Mouse (Mus musculus) CH12.LX (cell line): Measurements from ENCODE around the gene Fam198b. TPM values are rescaled to one million over a fixed set of nuclear protein-coding genes. Genes with fewer than 3 reads are reported as not detected.

Experiments
- DNase-seq: peaks from one replicate; pipeline ENCODE4 v3.0.0-alpha.2; 2013; ENCODE audit errors: extremely low read depth
- H3K27ac ChIP-seq: 2 replicates; pipeline ENCODE4 v1.5.1; 2012; ENCODE audit warnings: low read depth, mild to moderate bottlenecking, control low read depth, moderate library complexity; ENCODE audit not compliant: insufficient read depth
- H3K27me3 ChIP-seq: replicated peaks from 2 replicates; pipeline ENCODE3; 2012; ENCODE audit warnings: inconsistent platforms
- H3K36me3 ChIP-seq, 2 experiments: replicated peaks in 1 of 2; 2 replicates each; pipeline versions ENCODE3 to v1.6.1; 2012; ENCODE audit warnings: inconsistent platforms in 1 of 2, low read length in 1 of 2, mild to moderate bottlenecking in 1 of 2, mixed read lengths in 1 of 2, moderate library complexity in 1 of 2; ENCODE audit not compliant: control insufficient read depth in 1 of 2, insufficient read depth in 1 of 2
- H3K4me1 ChIP-seq, 2 experiments: 2 replicates each; pipeline ENCODE4 v1.6.1; 2012; ENCODE audit warnings: inconsistent platforms in 1 of 2, moderate library complexity in 1 of 2; ENCODE audit not compliant: insufficient read depth in 2 of 2, control insufficient read depth in 1 of 2
- H3K4me2 ChIP-seq: 2 replicates; pipeline ENCODE4 v1.6.1; 2012; ENCODE audit warnings: low read depth, mild to moderate bottlenecking, control low read depth; ENCODE audit not compliant: poor library complexity, insufficient read depth, severe bottlenecking
- H3K4me3 ChIP-seq, 3 experiments: fragments of 150-350 bp in 1 of 3; sonication (generic) in 1 of 3; replicated peaks in 1 of 3; 2 replicates each; pipeline versions ENCODE3 to v1.5.1; 2011 to 2012; ENCODE audit warnings: low read depth in 2 of 3, low read length in 2 of 3, mild to moderate bottlenecking in 2 of 3, moderate library complexity in 2 of 3, control low read depth in 1 of 3, improper control_type of control experiment in 1 of 3, inconsistent platforms in 1 of 3, mixed read lengths in 1 of 3; ENCODE audit not compliant: poor library complexity in 1 of 3
- H3K79me2 ChIP-seq: replicated peaks from 2 replicates; pipeline ENCODE4 v1.6.1; 2012; ENCODE audit warnings: mild to moderate bottlenecking, moderate library complexity; ENCODE audit not compliant: control insufficient read depth, poor library complexity, insufficient read depth, severe bottlenecking; ENCODE audit errors: extremely low read depth
- H3K9ac ChIP-seq: 2 replicates; pipeline ENCODE4 v1.6.1; 2012; ENCODE audit warnings: low read depth, mild to moderate bottlenecking, control low read depth, moderate library complexity; ENCODE audit not compliant: insufficient read depth
- H3K9me3 ChIP-seq: replicated peaks from 2 replicates; pipeline ENCODE3; 2012; ENCODE audit warnings: low read length, inconsistent platforms, mixed read lengths
- BHLHE40 ChIP-seq: IDR thresholded peaks from 2 replicates; pipeline ENCODE4 v1.6.1; 2011; ENCODE audit warnings: mild to moderate bottlenecking, low read depth, low read length, improper control_type of control experiment
- CHD1 ChIP-seq: IDR thresholded peaks from 2 replicates; pipeline ENCODE4 v1.6.1; 2012; ENCODE audit warnings: low read depth, low read length, improper control_type of control experiment, inconsistent platforms
- CHD2 ChIP-seq: IDR thresholded peaks from 2 replicates; pipeline ENCODE4 v1.6.1; 2011; ENCODE audit warnings: low read length, improper control_type of control experiment
- E2F4 ChIP-seq: IDR thresholded peaks from 2 replicates; pipeline ENCODE4 v1.6.1; 2011; ENCODE audit warnings: low read depth, low read length, improper control_type of control experiment; ENCODE audit not compliant: insufficient replicate concordance
- EP300 ChIP-seq: IDR thresholded peaks from 2 replicates; pipeline ENCODE4 v1.6.1; 2011; ENCODE audit warnings: low read length, improper control_type of control experiment
- ETS1 ChIP-seq: conservative IDR thresholded peaks from 2 replicates; pipeline ENCODE4 v1.6.1; 2012; ENCODE audit warnings: low read depth, mild to moderate bottlenecking, inconsistent platforms, low read length, improper control_type of control experiment, moderate library complexity
- GABPA ChIP-seq: IDR thresholded peaks from 2 replicates; pipeline ENCODE4 v1.6.1; 2012; ENCODE audit warnings: low read depth, low read length, improper control_type of control experiment, inconsistent platforms; ENCODE audit not compliant: insufficient replicate concordance
- HCFC1 ChIP-seq: IDR thresholded peaks from 2 replicates; pipeline ENCODE4 v1.6.1; 2012; ENCODE audit warnings: low read depth, mild to moderate bottlenecking, inconsistent platforms, low read length, improper control_type of control experiment
- IRF4 ChIP-seq: IDR thresholded peaks from 2 replicates; pipeline ENCODE4 v1.6.1; 2014; ENCODE audit warnings: low read depth, mild to moderate bottlenecking, inconsistent platforms, low read length, improper control_type of control experiment
- JUN ChIP-seq: IDR thresholded peaks from 2 replicates; pipeline ENCODE4 v1.6.1; 2011; ENCODE audit warnings: low read depth, mild to moderate bottlenecking, low read length, improper control_type of control experiment, moderate library complexity; ENCODE audit not compliant: insufficient read depth
- MAX ChIP-seq: IDR thresholded peaks from 2 replicates; pipeline ENCODE4 v1.6.1; 2011; ENCODE audit warnings: low read length, improper control_type of control experiment
- MEF2A ChIP-seq: IDR thresholded peaks from 2 replicates; pipeline ENCODE4 v1.6.1; 2014; ENCODE audit warnings: low read depth, mild to moderate bottlenecking, inconsistent platforms, low read length, improper control_type of control experiment, borderline replicate concordance
- MXI1 ChIP-seq: IDR thresholded peaks from 2 replicates; pipeline ENCODE4 v1.6.1; 2011; ENCODE audit warnings: mild to moderate bottlenecking, low read depth, low read length, improper control_type of control experiment
- MYC ChIP-seq: IDR thresholded peaks from 2 replicates; pipeline ENCODE4 v1.6.1; 2011; ENCODE audit warnings: low read depth, mild to moderate bottlenecking, improper control_type of control experiment, low read length
- NELFE ChIP-seq: IDR thresholded peaks from 2 replicates; pipeline ENCODE4 v1.6.1; 2011; ENCODE audit warnings: low read depth, low read length, improper control_type of control experiment
- PAX5 ChIP-seq: IDR thresholded peaks from 2 replicates; pipeline ENCODE4 v1.6.1; 2012; ENCODE audit warnings: low read length, inconsistent platforms, mixed read lengths
- POLR2A ChIP-seq: IDR thresholded peaks from 2 replicates; pipeline ENCODE4 v1.6.1; 2011; ENCODE audit warnings: low read depth, mild to moderate bottlenecking, improper control_type of control experiment, low read length
- RAD21 ChIP-seq: IDR thresholded peaks from 2 replicates; pipeline ENCODE4 v1.6.1; 2011; ENCODE audit warnings: low read depth, mild to moderate bottlenecking, low read length, improper control_type of control experiment, moderate library complexity
- SIN3A ChIP-seq: IDR thresholded peaks from 2 replicates; pipeline ENCODE4 v1.6.1; 2012; ENCODE audit warnings: low read length, improper control_type of control experiment, inconsistent platforms
- TBP ChIP-seq: conservative IDR thresholded peaks from 2 replicates; pipeline ENCODE4 v1.6.1; 2011; ENCODE audit warnings: low read depth, low read length, improper control_type of control experiment
- UBTF ChIP-seq: IDR thresholded peaks from 2 replicates; pipeline ENCODE4 v1.6.1; 2012; ENCODE audit warnings: low read depth, mild to moderate bottlenecking, inconsistent platforms, low read length, improper control_type of control experiment, moderate library complexity
- ZC3H11A ChIP-seq: IDR thresholded peaks from 2 replicates; pipeline ENCODE4 v1.6.1; 2012; ENCODE audit warnings: low read depth, mild to moderate bottlenecking, inconsistent platforms, low read length, improper control_type of control experiment
- ZKSCAN1 ChIP-seq: IDR thresholded peaks from 2 replicates; pipeline ENCODE4 v1.6.1; 2012; ENCODE audit warnings: low read depth, inconsistent platforms, low read length, improper control_type of control experiment, borderline replicate concordance
- dilution Hi-C: fragments of 300-500 bp; cut with MboI; formaldehyde crosslinking; loops from 2 replicates; pipeline ENCODE4 v1.14.3; 2020; ENCODE audit warnings: low sequenced_read_pairs; ENCODE audit not compliant: extremely low pct_unique_long_range_greater_than_20kb, extremely low pct_ligation_motif_present
- in situ Hi-C: fragments of 300-500 bp; cut with MboI; formaldehyde crosslinking; loops from 3 replicates; pipeline ENCODE4 v1.14.3; 2019; ENCODE audit warnings: low sequenced_read_pairs, low pct_ligation_motif_present, low pct_unique_long_range_greater_than_20kb, mixed read lengths
- polyA plus RNA-seq: library from polyadenylated mRNA; unstranded; fragments of >175 nt; gene quantifications from 2 replicates; pipeline ENCODE4 v1.2.1, GENCODE M21; 2012; ENCODE audit warnings: low read depth; ENCODE audit not compliant: insufficient read length
- total RNA-seq, 2 experiments: library from RNA; depleted of rRNA; stranded (reverse); fragments of 300-350 nt in 1 of 2; fragments of >200 nt in 1 of 2; gene quantifications; 2 replicates each; pipeline ENCODE4 v1.2.3; 2012 to 2014

Gene Fam198b
- total and polyA plus RNA-seq, 3 experiments: 1.2 to 8.5 (median 4.0) TPM

DNA sequence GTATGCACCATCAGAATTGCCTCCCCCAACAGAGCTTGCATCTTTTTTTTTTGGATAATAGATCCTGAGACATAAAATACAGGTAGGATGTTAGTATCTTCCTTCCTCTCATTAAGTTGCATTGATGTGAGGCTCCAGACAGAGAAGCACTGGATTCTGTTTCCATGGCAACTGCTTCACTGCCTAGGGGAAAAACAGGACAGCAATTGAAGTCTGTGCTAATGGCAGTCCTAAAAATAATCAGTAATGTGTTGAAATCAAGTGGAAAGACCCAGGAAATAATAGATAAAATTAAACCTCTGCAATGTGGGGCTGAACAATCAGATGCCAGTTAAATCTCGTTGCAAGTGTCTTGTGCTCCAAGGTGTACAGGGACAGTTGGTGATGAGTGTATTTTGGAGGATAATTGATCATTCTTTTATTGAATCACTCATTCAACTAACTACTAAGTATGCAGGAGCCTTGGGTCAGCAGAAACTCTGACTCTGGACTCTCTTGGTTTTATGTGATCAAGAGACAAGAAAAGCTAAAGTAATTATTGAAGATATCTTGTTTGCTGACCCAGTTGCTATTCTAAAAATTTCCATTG is 17.1 kb upstream of the Fam198b start:
- in situ Hi-C loops: no loop called here
- Histone ChIP-seq H3K4me2 (no peak overlapping the region), H3K27me3 (no peaks in the 10 kb centered on the region), H3K36me3 (no peaks in the 10 kb centered on the region), H3K4me1 (no peaks in the 10 kb centered on the region), H3K9me3 (no peaks in the 10 kb centered on the region), H3K27ac (no peak overlapping the region), H3K4me3 (no peak overlapping the region), H3K79me2 (no peaks in the 10 kb centered on the region), H3K9ac (no peak overlapping the region)
- no peak for DNase-seq
- no peak for TF ChIP-seq NELFE
- no peak for TF ChIP-seq HCFC1
- no peak for TF ChIP-seq CHD2
- TF ChIP-seq POLR2A: no peak
- no peak for TF ChIP-seq MYC
- no peak for TF ChIP-seq IRF4
- TF ChIP-seq PAX5: no peak
- no peak for TF ChIP-seq ZKSCAN1
- no peak for TF ChIP-seq TBP
- no peak for TF ChIP-seq MXI1
- dilution Hi-C loops: no loop called here

DNA sequence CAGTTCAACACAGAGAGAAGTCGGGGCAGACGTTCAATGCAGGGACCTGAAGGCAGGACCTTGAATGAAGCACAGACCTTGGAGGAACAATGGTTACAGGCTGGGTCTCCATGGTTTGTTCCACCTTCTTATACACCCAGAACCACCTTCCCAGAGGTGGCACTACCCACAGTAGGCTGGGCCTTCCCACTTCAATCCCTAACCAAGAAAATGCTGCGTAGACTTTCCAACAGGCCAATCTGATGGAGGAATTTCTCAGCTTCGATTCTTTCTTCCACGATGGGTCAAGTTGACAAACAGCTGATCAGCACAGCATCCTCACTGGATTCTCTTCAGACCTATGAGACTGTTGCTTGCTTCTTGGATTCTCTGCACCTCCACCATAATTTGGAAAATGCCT is 8.9 kb upstream of the Fam198b start:
- Histone ChIP-seq H3K4me1 (no peaks in the 10 kb centered on the region), H3K4me3 (no peak overlapping the region), H3K36me3 (no peaks in the 10 kb centered on the region), H3K79me2 (no peaks in the 10 kb centered on the region), H3K9me3 (no peaks in the 10 kb centered on the region), H3K4me2 (no peak overlapping the region), H3K9ac (no peak overlapping the region), H3K27me3 (no peaks in the 10 kb centered on the region), H3K27ac (no peak overlapping the region)
- dilution Hi-C loops: no loop called here
- DNase-seq: no peak
- no peak for TF ChIP-seq ZC3H11A
- TF ChIP-seq BHLHE40: no peak
- TF ChIP-seq SIN3A: no peak
- no peak for TF ChIP-seq ETS1
- TF ChIP-seq HCFC1: no peak
- no peak for TF ChIP-seq UBTF
- TF ChIP-seq POLR2A: no peak
- TF ChIP-seq MEF2A: no peak
- TF ChIP-seq EP300: no peak
- no peak for TF ChIP-seq JUN
- TF ChIP-seq CHD1: no peak
- no peak for TF ChIP-seq NELFE
- no peak for TF ChIP-seq E2F4
- TF ChIP-seq MYC: no peak
- TF ChIP-seq GABPA: no peak
- TF ChIP-seq RAD21: no peak
- no peak for TF ChIP-seq MAX
- in situ Hi-C loops: loop anchor here (10.0 kb wide), 1 partner anchor 189 kb away; no protein-coding TSS in a partner anchor
